Mouse (Mus musculus): ENCODE measurements around the gene Pdcd7.

DNA sequence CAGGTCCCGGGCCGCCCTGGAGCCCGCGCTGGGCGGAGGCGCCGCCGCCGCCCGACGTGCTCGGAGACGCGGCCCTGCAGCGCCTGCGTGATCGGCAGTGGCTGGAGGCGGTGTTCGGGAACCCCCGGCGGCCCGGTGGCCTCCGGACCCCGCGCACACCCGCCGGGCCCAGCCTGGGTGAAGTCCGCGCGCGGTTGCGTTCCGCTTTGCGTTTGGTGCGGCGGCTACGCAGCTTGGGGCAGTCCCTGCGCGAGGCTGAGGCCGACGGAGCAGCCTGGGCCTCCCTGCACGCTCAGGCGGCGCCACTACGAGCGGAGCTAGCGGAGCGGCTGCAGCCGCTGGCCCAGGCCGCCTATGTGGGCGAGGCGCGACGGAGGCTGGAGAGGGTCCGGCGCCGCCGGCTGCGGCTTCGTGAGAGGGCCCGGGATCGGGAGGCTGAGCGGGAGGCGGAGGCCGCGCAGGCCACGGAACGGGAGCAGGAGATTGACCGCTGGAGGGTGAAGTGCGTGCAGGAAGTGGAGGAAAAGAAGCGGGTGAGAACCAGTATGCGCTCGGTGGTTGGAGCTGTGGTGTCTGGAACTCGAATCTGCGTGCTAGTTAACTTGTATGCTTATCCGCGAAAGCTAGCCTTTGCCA, 690 bp downstream of the Pdcd7 start:
- TF ChIP-seq POLR2A (IDR thresholded peaks at IDR 0.05; ENCODE audit: borderline replicate concordance, extremely low read depth, insufficient read depth, insufficient read length, poor library complexity, severe bottlenecking) = no peak
- TF ChIP-seq CTCF (IDR thresholded peaks at IDR 0.05; ENCODE audit: borderline replicate concordance, extremely low read depth, insufficient read depth, insufficient read length) = no peak
